Mouse (Mus musculus) left cerebral cortex, postnatal 10 days (tissue): ENCODE results near the gene AI481877. TPM values are rescaled to one million over a fixed set of nuclear protein-coding genes. Genes with fewer than 3 reads are reported as not detected.
A peak's percentile ranks its signal among the peaks of the same experiment; 100 is the strongest.
"Not testable (repeated sequence)": the region's sequence is repeated elsewhere in the genome, so short reads cannot be mapped to it uniquely, and the experiment has no call there.

Experiments
- DNase-seq, 2 experiments: peaks; one replicate each; pipeline ENCODE4 v3.0.0; 2021 to 2022; ENCODE audit warnings: low spot score in 2 of 2, mixed read lengths in 1 of 2; ENCODE audit errors: extremely low spot score in 1 of 2
- intact Hi-C: fragments of 180-260 bp; cut with DNase I; formaldehyde crosslinking; loops from one replicate; pipeline ENCODE4 v1.15.1; 2025
- total RNA-seq, 2 experiments: library from RNA; stranded (reverse); gene quantifications; 2 replicates each; pipeline ENCODE4 v1.2.3; 2021

The AI481877 gene
- total RNA-seq = not detected

- DNase-seq, intact Hi-C loops: not testable (repeated sequence)
Observed at GRCm38 (mm10) chr4:59138507-59139033, at the start of gene AI481877. Gene AI481877, minus strand, starts transcription at chr4:59138983.

- no peak for DNase-seq
- intact Hi-C loops = loop anchor here (5.0 kb wide), 1 partner anchor 91 kb away; no protein-coding TSS in a partner anchor
Observed at GRCm38 (mm10) chr4:59188474-59188801, 49.7 kb upstream of the AI481877 start.

- intact Hi-C loops = loop anchor here (5.0 kb wide), 1 partner anchor 90 kb away; no protein-coding TSS in a partner anchor
- DNase-seq = peak in 1 of 2 experiments; percentile 24
Observed at GRCm38 (mm10) chr4:59187289-59187688, 48.5 kb upstream of the AI481877 start.

GRCm38 (mm10) chr4:59185671-59186070 lies 46.9 kb upstream of the AI481877 start:
- intact Hi-C loops = loop anchor here (5.0 kb wide), 1 partner anchor 88 kb away; no protein-coding TSS in a partner anchor
- DNase-seq = no peak

GRCm38 (mm10) chr4:59181320-59182271 lies 42.8 kb upstream of the AI481877 start:
- no peak for DNase-seq
- intact Hi-C loops = no loop called here

- no peak for DNase-seq
- intact Hi-C loops = no loop called here
Observed at GRCm38 (mm10) chr4:59177566-59177965, 38.8 kb upstream of the AI481877 start.

- no peak for DNase-seq
- intact Hi-C loops = no loop called here
Observed at GRCm38 (mm10) chr4:59175929-59176328, 37.1 kb upstream of the AI481877 start.

- intact Hi-C loops = no loop called here
Observed at GRCm38 (mm10) chr4:59175003-59175402, 36.2 kb upstream of the AI481877 start.

GRCm38 (mm10) chr4:59173181-59173922 lies 34.6 kb upstream of the AI481877 start:
- intact Hi-C loops = no loop called here
- DNase-seq = no peak

More at GRCm38 (mm10) chr4:59175003-59175402, 36.2 kb upstream of the AI481877 start:
- no peak for DNase-seq

- DNase-seq = no peak
- intact Hi-C loops = no loop called here
Observed at GRCm38 (mm10) chr4:59172616-59173015, 33.8 kb upstream of the AI481877 start.

- intact Hi-C loops = no loop called here
- no peak for DNase-seq
Observed at GRCm38 (mm10) chr4:59169981-59170380, 31.2 kb upstream of the AI481877 start.

- intact Hi-C loops = no loop called here
Observed at GRCm38 (mm10) chr4:59167251-59167847, 28.6 kb upstream of the AI481877 start.

GRCm38 (mm10) chr4:59164034-59164433 lies 25.3 kb upstream of the AI481877 start:
- DNase-seq = no peak
- intact Hi-C loops = no loop called here

More at GRCm38 (mm10) chr4:59167251-59167847, 28.6 kb upstream of the AI481877 start:
- DNase-seq = no peak

- no peak for DNase-seq
- intact Hi-C loops = no loop called here
Observed at GRCm38 (mm10) chr4:59160959-59161670, 22.3 kb upstream of the AI481877 start.

GRCm38 (mm10) chr4:59160289-59160688 lies 21.5 kb upstream of the AI481877 start:
- intact Hi-C loops = no loop called here
- no peak for DNase-seq

- intact Hi-C loops = no loop called here
- DNase-seq = no peak
Observed at GRCm38 (mm10) chr4:59157654-59158053, 18.9 kb upstream of the AI481877 start.

- intact Hi-C loops = no loop called here
Observed at GRCm38 (mm10) chr4:59156897-59157592, 18.3 kb upstream of the AI481877 start.

GRCm38 (mm10) chr4:59151953-59152352 lies 13.2 kb upstream of the AI481877 start:
- intact Hi-C loops = no loop called here
- DNase-seq = no peak

More at GRCm38 (mm10) chr4:59156897-59157592, 18.3 kb upstream of the AI481877 start:
- DNase-seq = no peak
